Mouse (Mus musculus): ENCODE measurements around the gene Ccn1. TPM values are rescaled to one million over a fixed set of nuclear protein-coding genes. Genes with fewer than 3 reads are reported as not detected.

Gene Ccn1
- polyA plus RNA-seq, 1 experiment from 2014 or later: 78.3 TPM

DNA sequence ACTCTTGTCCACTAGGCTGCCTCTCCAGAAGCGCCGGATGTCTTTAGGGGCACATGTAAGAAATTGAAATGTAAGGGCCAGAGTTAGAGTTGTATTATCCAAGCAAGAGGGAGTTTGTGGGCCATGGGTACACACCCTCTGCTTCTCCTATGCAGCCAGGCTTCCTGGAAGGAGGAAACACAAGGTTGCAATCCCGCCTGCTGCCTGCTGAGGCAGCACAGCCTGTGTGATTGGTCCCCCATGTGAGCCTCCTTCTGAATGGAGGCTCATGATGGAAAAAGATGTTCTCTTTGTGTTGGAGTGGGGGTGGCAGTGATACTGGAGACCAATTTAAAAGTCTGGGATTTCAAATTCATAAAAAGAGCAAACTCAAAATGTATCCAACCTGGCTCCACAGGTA, 22.0 kb downstream of the Ccn1 start:
- Histone ChIP-seq H3K9ac (ENCODE audit: low read length) (no peak overlapping the region), H3K9me3 (ENCODE audit: control insufficient read depth, low read length) (no peaks in the 10 kb centered on the region), H3K4me1 (replicated peaks; ENCODE audit: control insufficient read depth, insufficient read depth, low read length) (peaks cover 8% of the 10 kb centered on the region; the same call in 1 of the 2 replicates), H3K4me2 (ENCODE audit: low read depth, low read length) (no peak overlapping the region), H3K36me3 (ENCODE audit: control insufficient read depth, insufficient read depth, low read length) (no peaks in the 10 kb centered on the region), H3K4me3 (ENCODE audit: low read length) (no peak overlapping the region), H3K27me3 (ENCODE audit: control insufficient read depth, insufficient read depth, low read depth, low read length) (no peaks in the 10 kb centered on the region), H3K27ac (ENCODE audit: low read length) (no peak overlapping the region)
- peak; percentile 31; the same call in 1 of the 2 replicates for ATAC-seq (ENCODE audit: low read depth)
- 76% methylated on average over 3 of the region's 3 CpGs for WGBS

DNA sequence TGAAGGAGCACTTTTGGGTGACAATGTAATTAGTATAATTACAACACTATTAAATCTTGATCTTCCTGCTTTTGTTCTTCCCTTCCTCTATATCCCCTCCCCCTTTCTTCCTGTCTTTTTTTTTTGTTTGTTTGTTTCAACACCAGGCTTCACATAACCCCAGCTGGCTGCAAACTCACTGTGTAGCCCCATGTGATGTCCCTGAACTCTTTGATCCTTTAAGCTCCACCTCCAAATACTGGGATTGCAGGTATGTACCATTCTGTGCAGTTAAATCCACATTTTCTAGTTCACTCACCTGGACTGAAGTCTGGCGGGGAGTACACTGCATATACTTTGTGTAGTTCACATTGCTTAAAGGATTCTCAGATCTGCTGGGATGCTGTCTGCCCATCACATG, 23.7 kb downstream of the Ccn1 start:
- ATAC-seq (ENCODE audit: low read depth): no peak
- Histone ChIP-seq H3K36me3 (ENCODE audit: control insufficient read depth, insufficient read depth, low read length) (no peaks in the 10 kb centered on the region), H3K4me3 (ENCODE audit: low read length) (no peak overlapping the region), H3K9ac (ENCODE audit: low read length) (no peak overlapping the region), H3K27me3 (ENCODE audit: control insufficient read depth, insufficient read depth, low read depth, low read length) (no peaks in the 10 kb centered on the region), H3K27ac (ENCODE audit: low read length) (no peak overlapping the region), H3K4me2 (ENCODE audit: low read depth, low read length) (no peak overlapping the region), H3K9me3 (ENCODE audit: control insufficient read depth, low read length) (no peaks in the 10 kb centered on the region), H3K4me1 (replicated peaks; ENCODE audit: control insufficient read depth, insufficient read depth, low read length) (peaks cover 4% of the 10 kb centered on the region; the same call in 1 of the 2 replicates)
- 82% methylated on average over 1 of the region's 1 CpGs for WGBS

- Histone ChIP-seq H3K9ac (ENCODE audit: low read length) (no peak overlapping the region), H3K27me3 (ENCODE audit: control insufficient read depth, insufficient read depth, low read depth, low read length) (no peaks in the 10 kb centered on the region), H3K4me1 (replicated peaks; ENCODE audit: control insufficient read depth, insufficient read depth, low read length) (peaks cover 4% of the 10 kb centered on the region; the same call in 1 of the 2 replicates), H3K9me3 (ENCODE audit: control insufficient read depth, low read length) (no peaks in the 10 kb centered on the region), H3K27ac (ENCODE audit: low read length) (no peak overlapping the region), H3K4me2 (ENCODE audit: low read depth, low read length) (no peak overlapping the region), H3K4me3 (ENCODE audit: low read length) (no peak overlapping the region), H3K36me3 (ENCODE audit: control insufficient read depth, insufficient read depth, low read length) (no peaks in the 10 kb centered on the region)
- WGBS: 61% methylated on average over 9 of the region's 9 CpGs
- no peak for ATAC-seq (ENCODE audit: low read depth)
These were observed 24.2 kb downstream of the Ccn1 start for GRCm38 (mm10) chr3:145625546-145625945.

DNA sequence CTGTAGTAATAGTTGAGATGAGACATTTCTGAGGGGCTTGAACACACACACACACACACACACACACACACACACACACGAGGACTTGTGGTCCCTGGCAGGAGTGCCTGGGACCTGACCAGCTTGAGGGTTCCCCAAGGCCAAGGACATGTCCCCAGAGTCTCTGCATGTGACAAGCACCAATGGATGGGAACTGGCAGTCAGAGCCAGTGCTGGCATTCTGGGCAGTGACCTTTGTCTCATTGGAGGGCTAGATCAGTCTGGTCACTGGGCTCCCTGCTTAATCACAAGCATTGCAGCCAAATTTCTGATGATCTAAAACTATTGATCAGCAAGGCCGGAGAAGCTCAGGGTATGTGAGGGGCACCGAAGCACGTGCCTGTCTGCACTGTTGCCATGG, 25.0 kb downstream of the Ccn1 start:
- no peaks in the 10 kb centered on the region for H3K27me3 ChIP-seq (ENCODE audit: control insufficient read depth, insufficient read depth, low read depth, low read length)
- WGBS: 80% methylated on average over 4 of the region's 4 CpGs
- H3K4me1 ChIP-seq (replicated peaks; ENCODE audit: control insufficient read depth, insufficient read depth, low read length): peaks cover 4% of the 10 kb centered on the region; the same call in 1 of the 2 replicates
- H3K36me3 ChIP-seq (ENCODE audit: control insufficient read depth, insufficient read depth, low read length): no peaks in the 10 kb centered on the region
- H3K4me2 ChIP-seq (ENCODE audit: low read depth, low read length): no peak overlapping the region
- H3K9ac ChIP-seq (ENCODE audit: low read length): no peak overlapping the region
- no peak overlapping the region for H3K4me3 ChIP-seq (ENCODE audit: low read length)
- no peak for ATAC-seq (ENCODE audit: low read depth)
- H3K9me3 ChIP-seq (ENCODE audit: control insufficient read depth, low read length): no peaks in the 10 kb centered on the region
- H3K27ac ChIP-seq (ENCODE audit: low read length): no peak overlapping the region

DNA sequence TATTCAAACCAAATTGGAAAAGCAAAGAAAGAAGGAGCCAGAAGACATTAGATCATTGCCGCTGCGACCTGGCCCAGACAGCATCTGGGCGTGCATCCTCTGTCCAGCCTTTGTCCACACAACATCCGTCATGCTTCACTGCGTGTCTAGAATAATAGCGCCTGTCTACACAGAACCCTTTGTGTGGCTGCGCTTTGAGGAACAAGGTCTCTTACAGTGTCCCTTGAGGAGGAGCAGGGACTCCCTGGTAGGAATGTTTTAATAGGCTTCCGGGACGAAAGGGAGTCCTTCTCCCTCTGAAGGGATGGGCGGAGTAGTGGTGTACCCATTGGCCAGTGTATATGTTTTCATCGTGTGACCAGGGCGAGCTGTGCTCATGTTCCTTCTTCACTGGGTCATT, 26.7 kb downstream of the Ccn1 start:
- H3K27ac ChIP-seq (ENCODE audit: low read length): no peak overlapping the region
- ATAC-seq (ENCODE audit: low read depth): peak; percentile 43; the same call in 1 of the 2 replicates
- H3K9ac ChIP-seq (ENCODE audit: low read length): no peak overlapping the region
- H3K4me3 ChIP-seq (ENCODE audit: low read length): no peak overlapping the region
- H3K4me2 ChIP-seq (ENCODE audit: low read depth, low read length): no peak overlapping the region
- no peaks in the 10 kb centered on the region; the same call in 1 of the 2 replicates for H3K4me1 ChIP-seq (replicated peaks; ENCODE audit: control insufficient read depth, insufficient read depth, low read length)
- no peaks in the 10 kb centered on the region for H3K36me3 ChIP-seq (ENCODE audit: control insufficient read depth, insufficient read depth, low read length)
- no peaks in the 10 kb centered on the region for H3K27me3 ChIP-seq (ENCODE audit: control insufficient read depth, insufficient read depth, low read depth, low read length)
- WGBS: 61% methylated on average over 12 of the region's 12 CpGs
- no peaks in the 10 kb centered on the region for H3K9me3 ChIP-seq (ENCODE audit: control insufficient read depth, low read length)

GRCm38 (mm10) chr3:145621209-145621608, 28.6 kb downstream of the Ccn1 start:
- no peak overlapping the region for H3K4me2 ChIP-seq (ENCODE audit: low read depth, low read length)
- H3K27me3 ChIP-seq (ENCODE audit: control insufficient read depth, insufficient read depth, low read depth, low read length): no peaks in the 10 kb centered on the region
- no peaks in the 10 kb centered on the region for H3K9me3 ChIP-seq (ENCODE audit: control insufficient read depth, low read length)
- no peak for ATAC-seq (ENCODE audit: low read depth)
- no peaks in the 10 kb centered on the region for H3K36me3 ChIP-seq (ENCODE audit: control insufficient read depth, insufficient read depth, low read length)
- H3K4me3 ChIP-seq (ENCODE audit: low read length): no peak overlapping the region
- WGBS: 66% methylated on average over 4 of the region's 4 CpGs
- H3K9ac ChIP-seq (ENCODE audit: low read length): no peak overlapping the region
- H3K27ac ChIP-seq (ENCODE audit: low read length): no peak overlapping the region
- H3K4me1 ChIP-seq (replicated peaks; ENCODE audit: control insufficient read depth, insufficient read depth, low read length): no peaks in the 10 kb centered on the region; the same call in 1 of the 2 replicates

GRCm38 (mm10) chr3:145619621-145620365, 30.0 kb downstream of the Ccn1 start:
- no peak overlapping the region for H3K27ac ChIP-seq (ENCODE audit: low read length)
- H3K27me3 ChIP-seq (ENCODE audit: control insufficient read depth, insufficient read depth, low read depth, low read length): no peaks in the 10 kb centered on the region
- no peak overlapping the region for H3K9ac ChIP-seq (ENCODE audit: low read length)
- H3K9me3 ChIP-seq (ENCODE audit: control insufficient read depth, low read length): no peaks in the 10 kb centered on the region
- WGBS: 89% methylated on average over 17 of the region's 17 CpGs
- peaks cover 7% of the 10 kb centered on the region for H3K4me1 ChIP-seq (replicated peaks; ENCODE audit: control insufficient read depth, insufficient read depth, low read length)
- no peak for ATAC-seq (ENCODE audit: low read depth)
- no peak overlapping the region for H3K4me2 ChIP-seq (ENCODE audit: low read depth, low read length)
- H3K4me3 ChIP-seq (ENCODE audit: low read length): no peak overlapping the region
- H3K36me3 ChIP-seq (ENCODE audit: control insufficient read depth, insufficient read depth, low read length): no peaks in the 10 kb centered on the region

DNA sequence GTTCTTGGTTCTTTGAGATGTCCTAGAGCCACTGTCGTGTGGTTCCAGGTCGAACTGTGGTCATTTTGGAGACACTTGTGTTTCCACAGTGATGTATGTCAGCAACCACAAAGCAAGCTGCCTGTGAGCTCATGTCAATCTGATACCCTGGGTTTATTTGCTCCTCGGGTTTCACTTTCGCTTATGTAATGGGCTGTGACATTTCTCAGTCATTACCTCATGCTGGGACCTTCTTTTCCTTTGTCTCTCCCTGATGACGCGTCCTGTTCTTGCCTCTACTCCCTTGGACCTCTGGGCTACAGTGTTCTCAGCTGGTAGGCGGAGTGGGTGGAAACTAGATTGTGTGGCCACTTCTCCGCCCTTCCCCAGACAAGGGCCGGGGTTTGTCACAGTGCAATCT, 31.5 kb downstream of the Ccn1 start:
- H3K4me1 ChIP-seq (replicated peaks; ENCODE audit: control insufficient read depth, insufficient read depth, low read length): peaks cover 22% of the 10 kb centered on the region
- no peaks in the 10 kb centered on the region for H3K36me3 ChIP-seq (ENCODE audit: control insufficient read depth, insufficient read depth, low read length)
- H3K9me3 ChIP-seq (ENCODE audit: control insufficient read depth, low read length): no peaks in the 10 kb centered on the region
- no peak overlapping the region for H3K9ac ChIP-seq (ENCODE audit: low read length)
- WGBS: 59% methylated on average over 9 of the region's 9 CpGs
- H3K27me3 ChIP-seq (ENCODE audit: control insufficient read depth, insufficient read depth, low read depth, low read length): no peaks in the 10 kb centered on the region
- ATAC-seq (ENCODE audit: low read depth): no peak
- no peak overlapping the region for H3K4me3 ChIP-seq (ENCODE audit: low read length)
- no peak overlapping the region for H3K4me2 ChIP-seq (ENCODE audit: low read depth, low read length)
- H3K27ac ChIP-seq (ENCODE audit: low read length): no peak overlapping the region

- H3K36me3 ChIP-seq (ENCODE audit: control insufficient read depth, insufficient read depth, low read length): no peaks in the 10 kb centered on the region
- H3K27me3 ChIP-seq (ENCODE audit: control insufficient read depth, insufficient read depth, low read depth, low read length): no peaks in the 10 kb centered on the region
- WGBS: 13% methylated on average over 17 of the region's 17 CpGs
- H3K4me1 ChIP-seq (replicated peaks; ENCODE audit: control insufficient read depth, insufficient read depth, low read length): peaks cover 25% of the 10 kb centered on the region
- ATAC-seq (ENCODE audit: low read depth): peak; percentile 90
- peak overlapping the region; percentile 37 for H3K4me2 ChIP-seq (ENCODE audit: low read depth, low read length)
- no peak overlapping the region; the same call in 1 of the 2 replicates for H3K4me3 ChIP-seq (ENCODE audit: low read length)
- peak overlapping the region; percentile 30; the same call in 1 of the 2 replicates for H3K9ac ChIP-seq (ENCODE audit: low read length)
- H3K9me3 ChIP-seq (ENCODE audit: control insufficient read depth, low read length): no peaks in the 10 kb centered on the region
- H3K27ac ChIP-seq (ENCODE audit: low read length): peak overlapping the region; percentile 81
These were observed 35.2 kb downstream of the Ccn1 start for GRCm38 (mm10) chr3:145614362-145615115.
